Mouse (Mus musculus) urinary bladder, postnatal 25 days (tissue): ENCODE data around the gene Fam208b.

Experiments
- DNase-seq: peaks from one replicate; pipeline ENCODE4 v3.0.0; 2022; ENCODE audit warnings: low spot score

The Fam208b gene

GRCm38 (mm10) chr13:3610795-3611438, at the start of gene Fam208b:
Gene Fam208b (minus strand): TSS chr13:3611108.
- DNase-seq: peak; percentile 92

DNA sequence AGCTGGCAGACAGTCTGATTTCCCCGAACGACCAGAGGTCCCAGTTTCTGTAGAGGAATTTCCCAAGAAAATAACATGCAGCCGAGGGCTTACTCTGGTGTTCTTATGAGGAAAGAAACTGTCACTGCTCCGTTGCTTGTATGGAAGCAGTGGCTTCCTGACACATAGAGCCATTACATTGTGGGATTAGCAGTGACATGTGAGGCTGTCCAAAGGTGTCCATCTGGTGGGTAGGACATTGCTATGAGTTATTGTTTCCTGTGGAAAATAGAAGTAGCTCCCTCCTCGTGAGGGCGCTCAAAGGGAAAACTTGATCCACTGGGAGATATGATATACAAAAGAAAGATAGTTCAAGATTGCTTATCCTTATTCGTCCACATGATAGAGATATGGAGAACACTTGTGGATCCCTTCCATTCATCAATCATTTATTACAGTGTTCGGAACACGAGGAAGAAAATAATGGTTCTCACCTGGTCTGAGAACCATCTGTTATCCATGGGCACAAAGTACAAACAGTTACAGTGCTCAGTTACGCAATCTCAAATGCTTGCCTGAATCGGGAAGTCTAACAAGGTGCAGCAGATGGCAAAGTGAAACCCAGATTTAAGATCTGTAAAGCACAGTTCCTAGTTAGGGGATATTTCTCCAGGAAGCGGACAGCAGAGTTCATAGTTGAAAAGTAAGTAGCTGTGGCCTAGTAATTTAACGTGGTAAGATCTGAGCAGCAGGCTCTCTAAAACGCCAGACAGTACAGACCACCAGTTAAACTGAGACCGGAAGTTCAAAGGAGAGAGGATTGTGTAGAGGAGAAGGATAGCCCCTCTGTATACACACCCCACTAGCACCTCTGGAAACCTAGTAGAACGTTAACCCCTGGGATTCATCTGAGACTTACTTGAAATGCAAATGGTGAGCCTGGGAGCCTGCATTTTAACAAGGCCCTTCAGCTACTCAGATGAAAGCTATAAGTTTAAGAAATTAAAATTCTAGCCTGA, 48.6 kb upstream of the Fam208b start:
- no peak for DNase-seq

GRCm38 (mm10) chr13:3654432-3654831, 43.5 kb upstream of the Fam208b start:
- DNase-seq: no peak

GRCm38 (mm10) chr13:3650569-3650968, 39.7 kb upstream of the Fam208b start:
- no peak for DNase-seq

- DNase-seq: no peak
Observed at GRCm38 (mm10) chr13:3646566-3646965, 35.7 kb upstream of the Fam208b start.

GRCm38 (mm10) chr13:3645919-3646318, 35.0 kb upstream of the Fam208b start:
- DNase-seq: no peak

DNA sequence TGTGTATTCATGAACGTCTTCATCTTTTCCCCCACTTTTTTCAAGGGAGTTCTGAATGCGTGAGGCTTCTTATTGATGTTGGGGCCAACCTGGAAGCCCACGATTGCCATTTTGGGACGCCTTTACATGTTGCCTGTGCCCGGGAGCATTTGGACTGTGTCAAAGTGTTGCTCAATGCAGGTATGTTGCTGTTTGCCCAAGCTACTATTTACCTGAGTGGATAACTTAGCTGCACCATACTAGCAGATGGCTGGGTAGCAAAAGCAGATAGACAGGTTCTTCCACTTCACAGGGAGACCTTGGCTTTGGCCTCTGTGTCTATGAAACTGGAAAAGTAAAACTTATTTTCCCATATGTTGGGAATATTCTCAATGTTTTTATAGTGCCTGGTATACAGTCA, 34.0 kb upstream of the Fam208b start:
- DNase-seq: no peak

DNA sequence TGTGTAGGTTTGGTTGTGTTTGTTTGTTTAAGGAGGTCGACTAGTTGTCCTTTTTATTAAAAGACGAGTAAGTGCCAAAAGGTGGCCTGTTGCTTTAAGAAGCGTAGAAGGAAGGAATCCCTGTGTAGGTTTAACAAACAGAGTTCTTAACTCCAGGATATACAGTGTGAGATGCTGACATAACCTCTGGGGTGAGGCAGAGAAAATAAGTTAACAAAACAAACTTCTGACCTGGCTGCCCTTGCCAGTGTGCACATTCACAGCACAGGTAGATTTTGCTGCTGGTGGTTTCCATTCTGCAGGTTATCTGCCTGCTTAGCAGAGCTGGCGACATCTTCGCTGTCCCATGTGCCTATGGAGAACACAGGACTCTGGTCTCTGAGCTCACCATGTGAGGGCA, 31.6 kb upstream of the Fam208b start:
- DNase-seq: no peak

DNA sequence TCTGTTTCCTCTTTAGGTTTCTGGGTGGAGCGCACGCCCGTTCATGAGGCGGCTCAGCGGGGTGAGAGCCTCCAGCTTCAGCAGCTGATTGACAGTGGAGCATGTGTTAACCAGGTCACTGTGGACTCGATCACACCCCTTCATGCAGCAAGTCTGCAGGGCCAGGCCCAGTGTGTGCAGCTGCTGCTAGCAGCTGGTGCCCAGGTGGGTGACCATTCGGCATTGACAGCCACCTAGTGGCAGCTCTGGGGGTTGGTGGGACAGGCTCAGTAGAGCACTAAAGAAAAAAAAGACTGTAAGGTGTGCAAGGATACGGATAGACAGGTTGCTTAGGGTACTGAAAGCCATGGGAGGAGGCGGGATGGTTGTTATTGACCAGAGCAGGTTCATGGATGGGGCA, 31.1 kb upstream of the Fam208b start:
- peak; percentile 31 for DNase-seq

DNA sequence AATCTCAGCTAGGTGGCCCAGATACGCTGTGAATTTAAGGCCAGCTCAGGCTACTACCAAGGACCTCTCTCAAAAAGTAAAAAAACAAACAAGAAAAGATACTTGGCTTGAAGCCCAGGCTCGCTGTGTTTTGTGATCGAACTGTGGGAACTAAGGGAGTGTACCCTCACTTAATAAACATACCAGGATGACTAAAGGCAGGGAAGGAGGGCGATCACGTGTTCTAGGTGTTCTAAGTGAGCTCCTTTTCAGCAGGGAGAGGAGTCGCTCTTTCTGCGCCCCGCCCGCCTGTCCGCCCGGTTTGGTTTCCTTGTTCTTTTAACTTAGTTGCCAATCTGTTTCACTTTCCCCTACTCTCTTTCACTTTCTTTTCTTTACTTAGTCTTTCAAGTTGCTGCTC, 25.9 kb upstream of the Fam208b start:
- DNase-seq: peak; percentile 34

- no peak for DNase-seq
Observed at GRCm38 (mm10) chr13:3635076-3635475, 24.2 kb upstream of the Fam208b start.

GRCm38 (mm10) chr13:3633895-3634811, 23.2 kb upstream of the Fam208b start, which contains the start of gene Asb13:
Gene Asb13 (plus strand): TSS chr13:3634032.
- peak; percentile 77 for DNase-seq

DNA sequence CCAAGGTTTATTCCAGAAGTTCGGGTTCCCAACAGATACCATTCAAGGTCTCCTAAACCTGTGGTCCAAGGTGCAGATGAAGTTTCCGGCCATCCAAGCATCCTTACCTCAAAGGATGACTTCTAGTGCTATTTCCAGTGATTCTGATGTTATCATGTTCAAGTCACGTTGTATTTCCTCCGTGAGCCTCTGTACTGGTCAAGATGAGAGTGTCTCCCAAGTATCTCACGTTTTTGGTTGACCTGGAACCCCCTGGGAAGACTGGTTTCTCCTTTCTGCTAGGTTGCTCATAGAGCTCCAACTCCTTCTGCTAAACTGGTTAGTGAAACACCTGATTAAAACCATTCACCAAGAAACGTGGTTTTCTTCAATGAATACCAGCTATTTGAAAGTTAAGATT, 22.2 kb upstream of the Fam208b start:
- DNase-seq: no peak

DNA sequence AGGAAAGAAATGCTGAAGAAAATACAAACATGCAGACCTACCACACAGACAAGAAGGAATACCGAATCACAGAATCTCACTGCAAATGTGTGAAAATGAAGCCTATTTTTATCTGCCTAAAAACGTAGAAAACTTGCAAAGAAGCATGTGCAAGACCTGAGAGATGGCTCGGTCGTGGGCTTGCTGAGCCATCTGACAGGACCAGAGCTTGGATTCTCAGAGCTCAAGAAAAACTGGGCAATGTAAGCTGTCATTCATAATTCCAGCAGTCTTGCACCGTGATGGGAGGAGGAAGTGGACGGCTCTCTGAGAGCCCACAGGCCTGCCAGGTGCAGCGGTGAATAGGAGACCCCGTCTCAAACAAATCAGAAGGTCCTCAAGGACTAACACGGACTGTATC, 21.6 kb upstream of the Fam208b start:
- DNase-seq: no peak

DNA sequence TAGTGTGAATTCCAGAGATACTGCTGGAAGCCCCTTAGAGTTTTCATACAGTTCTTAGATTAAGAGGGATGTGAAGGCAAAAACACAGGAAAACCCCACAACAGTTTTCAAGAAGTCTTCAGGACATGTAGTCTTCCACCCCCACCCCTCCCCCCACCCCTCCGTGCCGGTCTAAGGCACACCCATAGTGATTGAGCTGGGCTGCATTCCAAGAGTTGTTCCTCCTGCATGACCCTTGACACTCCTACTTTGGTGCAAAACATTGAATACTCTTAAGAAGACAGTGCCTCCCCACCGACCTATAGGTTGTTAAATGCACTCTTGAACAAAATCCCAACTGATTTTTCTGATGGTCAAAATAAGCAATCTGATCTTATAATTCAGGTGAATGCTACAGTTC, 17.2 kb upstream of the Fam208b start:
- no peak for DNase-seq

DNA sequence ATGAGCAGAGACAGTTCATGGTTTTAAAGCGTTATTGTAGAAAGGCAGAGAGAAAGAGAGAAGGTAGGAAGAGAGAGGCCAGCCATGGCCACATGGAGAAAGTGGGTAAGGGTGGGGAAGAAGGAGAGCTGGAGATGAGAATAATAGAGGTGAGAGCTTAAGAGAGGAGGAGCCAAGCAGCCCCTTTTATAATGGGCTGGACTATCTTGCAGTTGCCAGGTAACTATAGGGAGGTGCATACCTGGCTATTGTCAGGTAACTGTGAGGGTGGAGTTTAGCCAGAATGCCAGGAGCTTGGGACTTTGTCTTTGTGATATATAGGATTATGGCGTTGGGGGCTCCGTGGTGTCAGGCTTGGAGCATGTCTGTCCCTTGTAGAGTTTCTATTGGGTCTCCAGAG, 16.2 kb upstream of the Fam208b start:
- DNase-seq: no peak

- peak; percentile 26 for DNase-seq
Observed at GRCm38 (mm10) chr13:3610118-3610794, 652 bp downstream of the Fam208b start.

DNA sequence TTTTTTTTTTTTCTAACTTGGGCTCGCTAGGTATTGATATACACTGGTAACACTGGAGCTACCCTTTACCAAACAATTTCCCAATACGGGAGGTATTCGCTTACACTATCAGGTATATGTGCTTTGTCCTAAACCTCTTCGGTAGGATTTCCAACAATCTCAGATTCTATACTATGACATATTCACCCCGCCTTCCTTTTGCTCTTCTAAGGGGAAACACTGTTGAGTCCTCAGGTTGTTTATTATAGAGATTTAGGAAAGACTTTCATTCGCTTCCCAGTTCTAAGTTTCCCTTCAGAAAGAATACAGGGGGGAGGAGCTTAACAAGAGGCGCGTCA, 1.2 kb downstream of the Fam208b start:
- DNase-seq: no peak

- DNase-seq: no peak
Observed at GRCm38 (mm10) chr13:3596232-3596631, 14.7 kb downstream of the Fam208b start.

- no peak for DNase-seq
Observed at GRCm38 (mm10) chr13:3594311-3594710, 16.6 kb downstream of the Fam208b start.

GRCm38 (mm10) chr13:3590789-3591188, 20.1 kb downstream of the Fam208b start:
- no peak for DNase-seq

DNA sequence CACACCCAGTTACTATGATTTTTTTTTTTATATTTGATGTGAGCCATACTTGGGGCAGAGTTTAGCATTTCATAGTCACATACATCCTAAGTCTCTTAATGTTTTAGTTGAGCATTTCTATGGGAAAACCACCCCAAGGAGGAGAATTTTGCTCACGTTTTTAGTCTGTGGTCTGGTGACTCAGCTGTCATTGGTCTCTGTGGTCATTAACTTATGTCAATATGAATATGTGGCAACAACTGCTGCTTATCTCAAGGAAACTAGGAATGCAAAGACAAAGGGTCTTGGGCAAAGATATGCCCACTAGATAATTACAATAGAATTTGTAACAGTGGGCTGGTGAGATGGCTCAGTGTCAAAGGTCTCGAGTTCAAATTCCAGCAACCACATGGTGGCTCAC, 47.0 kb downstream of the Fam208b start:
- no peak for DNase-seq
